In the genomic region with DNA sequence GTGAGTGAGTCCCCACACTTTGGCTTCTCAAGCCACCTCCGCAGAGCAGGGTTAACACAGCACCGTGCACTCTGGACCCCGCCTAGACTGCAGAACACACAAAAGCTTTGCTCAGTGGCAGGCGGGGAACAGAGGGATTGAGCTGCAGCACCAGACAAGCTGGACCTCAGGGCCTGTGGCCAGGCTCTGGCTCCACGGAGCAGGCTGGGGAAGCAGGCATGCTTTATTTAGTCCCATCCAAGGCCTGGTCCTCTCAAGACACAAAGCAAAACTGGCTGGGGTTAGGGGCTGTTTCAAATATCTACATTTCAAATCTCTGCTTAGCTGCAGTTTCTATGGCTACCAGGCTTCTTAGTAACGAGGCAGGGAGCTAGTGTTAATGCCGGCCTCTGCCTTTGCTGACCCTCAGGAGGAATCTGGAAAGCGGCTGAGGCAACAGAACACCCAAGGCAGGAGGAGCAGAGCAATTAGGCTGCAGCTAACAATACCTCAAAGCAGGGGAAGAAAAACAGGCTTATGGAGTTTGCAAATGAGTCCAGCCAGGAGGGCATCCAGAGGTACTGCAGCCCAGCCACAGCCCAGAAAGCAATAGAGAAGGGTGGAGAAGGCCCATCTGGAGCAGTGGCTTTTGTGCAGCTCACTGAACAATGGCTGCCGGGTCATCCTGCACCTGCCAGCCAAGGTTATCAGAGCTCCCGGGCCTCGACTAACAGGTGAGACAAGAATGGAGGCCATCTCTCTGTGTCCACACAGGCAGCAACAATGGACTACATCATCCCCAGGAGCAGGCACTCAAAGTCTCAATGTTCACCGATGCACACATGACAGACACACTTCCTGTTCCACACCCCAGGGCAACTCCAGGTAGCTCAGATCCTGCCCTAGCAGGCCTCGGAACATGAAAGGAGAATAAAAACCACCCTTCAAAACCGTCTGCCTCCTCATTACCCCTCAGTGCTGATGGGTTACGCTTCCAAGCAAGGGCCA, we compare ENCODE assay signal across 8 mouse cellular contexts. TPM values are rescaled to one million over a fixed set of nuclear protein-coding genes. Genes with fewer than 3 reads are reported as not detected.
DNase-seq lines count a peak whose midpoint lies in the region; ATAC-seq lines count a peak whose summit lies in the region.

No protein-coding gene starts in this region.

- peak; percentile 18 for DNase-seq in layer of hippocampus, adult 11-12 months (ENCODE audit: low spot score)
- no peak for DNase-seq in layer of hippocampus, adult 9-10 months (ENCODE audit: low spot score)
- no peak for DNase-seq in limb, embryonic 11.5 days (ENCODE audit: low spot score)
- DNase-seq in heart, adult 11 months: no peak
- DNase-seq in gastrocnemius, postnatal 25 days: no peak
- no peak for DNase-seq in ovary, adult 18-20 months (ENCODE audit: low spot score)

- H3K27me3 ChIP-seq in forebrain, embryonic 15.5 days: no peaks in the 10 kb centered on the region
- H3K27me3 ChIP-seq in limb, embryonic 11.5 days (ENCODE audit: control insufficient read depth, insufficient read depth, low read length): no peaks in the 10 kb centered on the region
- no peaks in the 10 kb centered on the region for H3K27me3 ChIP-seq in neural tube, embryonic 14.5 days (ENCODE audit: control insufficient read depth, insufficient read depth, low read length)

- no peak overlapping the region for H3K4me2 ChIP-seq in forebrain, embryonic 15.5 days (replicated peaks)
- H3K4me2 ChIP-seq in limb, embryonic 11.5 days (ENCODE audit: low read depth, severe bottlenecking): no peak overlapping the region
- no peak overlapping the region for H3K4me2 ChIP-seq in neural tube, embryonic 14.5 days (ENCODE audit: low read depth, low read length)

- peaks cover 45% of the 10 kb centered on the region for H3K36me3 ChIP-seq in forebrain, embryonic 15.5 days
- H3K36me3 ChIP-seq in limb, embryonic 11.5 days (ENCODE audit: control insufficient read depth, insufficient read depth, low read length): peaks cover 6% of the 10 kb centered on the region; the same call in 1 of the 2 replicates
- H3K36me3 ChIP-seq in neural tube, embryonic 14.5 days (ENCODE audit: control insufficient read depth, insufficient read depth, low read length): peaks cover 20% of the 10 kb centered on the region

- no peak overlapping the region for H3K4me3 ChIP-seq in forebrain, embryonic 15.5 days
- H3K4me3 ChIP-seq in limb, embryonic 11.5 days (ENCODE audit: low read depth, low read length): no peak overlapping the region
- no peak overlapping the region for H3K4me3 ChIP-seq in neural tube, embryonic 14.5 days (ENCODE audit: low read depth, low read length)

- H3K27ac ChIP-seq in forebrain, embryonic 15.5 days (replicated peaks): peak overlapping the region; percentile 84
- peak overlapping the region; percentile 43; the same call in 1 of the 2 replicates for H3K27ac ChIP-seq in limb, embryonic 11.5 days (replicated peaks; ENCODE audit: low read depth, low read length)
- H3K27ac ChIP-seq in neural tube, embryonic 14.5 days (ENCODE audit: low read depth, low read length): peak overlapping the region; percentile 36; the same call in 1 of the 2 replicates

- H3K9ac ChIP-seq in forebrain, embryonic 15.5 days (replicated peaks): peak overlapping the region; percentile 10; the same call in 1 of the 2 replicates
- H3K9ac ChIP-seq in limb, embryonic 11.5 days (ENCODE audit: low read length): no peak overlapping the region
- H3K9ac ChIP-seq in neural tube, embryonic 14.5 days (replicated peaks; ENCODE audit: low read depth, low read length): peak overlapping the region; percentile 8; the same call in 1 of the 2 replicates

- peaks cover 13% of the 10 kb centered on the region for H3K4me1 ChIP-seq in forebrain, embryonic 15.5 days
- no peaks in the 10 kb centered on the region for H3K4me1 ChIP-seq in limb, embryonic 11.5 days (ENCODE audit: control insufficient read depth, insufficient read depth, low read length)
- no peaks in the 10 kb centered on the region for H3K4me1 ChIP-seq in neural tube, embryonic 14.5 days (ENCODE audit: control insufficient read depth, insufficient read depth, low read length)

- peak; percentile 81 for ATAC-seq in forebrain, embryonic 15.5 days (replicated peaks)
- no peak for ATAC-seq in limb, embryonic 11.5 days (ENCODE audit: insufficient number of reproducible peaks, low FRiP score, low TSS enrichment, low read depth)
- ATAC-seq in neural tube, embryonic 14.5 days (ENCODE audit: low read depth): peak; percentile 64

- H3K9me3 ChIP-seq in forebrain, embryonic 15.5 days: no peaks in the 10 kb centered on the region
- H3K9me3 ChIP-seq in limb, embryonic 11.5 days (ENCODE audit: control insufficient read depth, low read length): no peaks in the 10 kb centered on the region
- no peaks in the 10 kb centered on the region for H3K9me3 ChIP-seq in neural tube, embryonic 14.5 days (ENCODE audit: control insufficient read depth, low read length)

- WGBS in forebrain, embryonic 15.5 days: 13% methylated on average over 15 of the region's 15 CpGs
- WGBS in limb, embryonic 11.5 days: 59% methylated on average over 15 of the region's 15 CpGs
- WGBS in neural tube, embryonic 14.5 days: 26% methylated on average over 15 of the region's 15 CpGs

RNA-seq across cellular contexts. Expression of gene Gm9803, which starts 3.7 kb away (rescaled TPM):
- polyA plus RNA-seq in forebrain, embryonic 15.5 days (2015; fragmentation: Nextera tagmentation; extraction: Ambion mirVana): 14.6 and 20.4 TPM in 2 replicates
- polyA plus RNA-seq in limb, embryonic 11.5 days (2014; fragmentation: Nextera tagmentation; extraction: Ambion mirVana): 5.3 and 8.7 TPM in 2 replicates
- polyA plus RNA-seq in neural tube, embryonic 14.5 days (2014; fragmentation: Nextera tagmentation; extraction: Ambion mirVana): 17.9 and 26.8 TPM in 2 replicates
- 10 to 100 TPM in 1 of 2 experiments, 1 to 10 TPM in 1; 6.6 to 16.7 TPM for total RNA-seq in gastrocnemius, postnatal 25 days (2021)

RNA-seq across cellular contexts. Expression of gene 1700021F05Rik, which starts 13.2 kb away (rescaled TPM):
- 68.7 and 70.2 TPM in 2 replicates for polyA plus RNA-seq in forebrain, embryonic 15.5 days (2015; fragmentation: Nextera tagmentation; extraction: Ambion mirVana)
- 62.9 and 66.6 TPM in 2 replicates for polyA plus RNA-seq in limb, embryonic 11.5 days (2014; fragmentation: Nextera tagmentation; extraction: Ambion mirVana)
- polyA plus RNA-seq in neural tube, embryonic 14.5 days (2014; fragmentation: Nextera tagmentation; extraction: Ambion mirVana): 71.8 and 76.5 TPM in 2 replicates
- 100 to 1,000 TPM; 101 to 117 TPM for total RNA-seq in gastrocnemius, postnatal 25 days (2021)

RNA-seq across cellular contexts. Expression of gene Bend3, which starts 48.9 kb away (rescaled TPM):
- polyA plus RNA-seq in forebrain, embryonic 15.5 days (2015; fragmentation: Nextera tagmentation; extraction: Ambion mirVana): 4.2 and 5.1 TPM in 2 replicates
- polyA plus RNA-seq in limb, embryonic 11.5 days (2014; fragmentation: Nextera tagmentation; extraction: Ambion mirVana): 8.4 and 8.5 TPM in 2 replicates
- polyA plus RNA-seq in neural tube, embryonic 14.5 days (2014; fragmentation: Nextera tagmentation; extraction: Ambion mirVana): 3.7 and 3.8 TPM in 2 replicates
- 1 to 10 TPM; 2.9 to 3.6 TPM for total RNA-seq in gastrocnemius, postnatal 25 days (2021)

RNA-seq across cellular contexts. Expression of gene Cd24a, which starts 50.5 kb away (rescaled TPM):
- 899 and 974 TPM in 2 replicates for polyA plus RNA-seq in forebrain, embryonic 15.5 days (2015; fragmentation: Nextera tagmentation; extraction: Ambion mirVana)
- polyA plus RNA-seq in limb, embryonic 11.5 days (2014; fragmentation: Nextera tagmentation; extraction: Ambion mirVana): 795 and 838 TPM in 2 replicates
- 1,170 and 1,195 TPM in 2 replicates for polyA plus RNA-seq in neural tube, embryonic 14.5 days (2014; fragmentation: Nextera tagmentation; extraction: Ambion mirVana)
- total RNA-seq in gastrocnemius, postnatal 25 days (2021): 10 to 100 TPM; 39.5 to 77.7 TPM
